Mouse (Mus musculus) NIH3T3 (cell line): ENCODE data around the gene Npff.

ENCODE experiments used
- DNase-seq: peaks from one replicate; pipeline ENCODE4 v3.0.0-alpha.2; 2012; ENCODE audit warnings: low read depth

Npff gene

DNA sequence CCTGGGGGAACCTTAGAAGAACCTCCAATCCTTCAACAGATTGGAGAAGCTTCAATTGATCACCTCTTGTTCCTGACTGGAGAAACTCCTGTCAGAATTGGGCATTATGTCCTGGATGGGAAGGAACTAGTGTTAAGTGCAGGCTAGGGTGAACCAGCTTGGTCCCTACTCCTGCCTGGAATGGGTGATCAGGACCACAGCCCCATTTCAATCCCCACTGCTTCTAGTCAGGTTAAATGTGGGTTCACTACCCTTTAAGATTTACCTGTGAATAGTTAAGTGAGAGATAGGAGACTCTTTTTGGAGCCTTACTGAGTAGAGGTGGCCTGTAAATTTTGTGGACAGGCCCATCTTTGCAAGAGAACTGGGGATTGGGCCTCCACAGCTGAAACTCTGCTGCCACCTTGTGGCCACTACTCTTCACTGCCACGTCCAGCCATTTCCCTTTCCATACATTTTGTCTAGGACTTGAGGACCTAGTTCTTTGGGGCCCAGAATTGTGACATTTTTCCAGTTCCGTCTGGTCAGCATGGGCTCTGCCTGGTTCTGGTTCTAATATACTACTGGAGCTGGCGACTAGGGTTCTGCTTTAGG lies at the start of gene Npff:
Npff (minus strand) TSS at position 51 of the 594 bp plus-strand sequence.
- peak; percentile 91 for DNase-seq

DNA sequence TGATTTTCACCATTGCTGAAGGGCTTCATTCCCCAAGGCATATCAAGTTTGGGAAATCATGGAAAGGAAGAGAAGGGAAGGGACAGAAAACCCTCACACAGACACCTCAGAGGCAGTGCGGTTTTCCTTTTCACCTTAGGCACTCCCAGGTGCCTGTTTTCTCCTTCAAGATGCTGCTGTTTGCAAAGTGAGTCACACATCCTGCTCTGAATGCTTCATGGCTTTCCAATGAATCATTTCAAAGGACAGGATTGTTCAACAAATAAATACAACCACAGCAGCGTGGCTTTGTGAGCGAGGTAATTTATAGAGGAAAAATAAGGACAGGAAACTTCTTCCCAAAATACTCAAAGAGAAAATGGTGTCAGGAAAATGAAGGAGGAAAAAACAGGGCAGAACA lies 47.3 kb upstream of the Npff start:
- DNase-seq, result peak; percentile 56

GRCm38 (mm10) chr15:102567849-102568248 lies 43.1 kb upstream of the Npff start:
- no peak for DNase-seq

- DNase-seq, result no peak
Observed at GRCm38 (mm10) chr15:102563681-102564080, 38.9 kb upstream of the Npff start.

- DNase-seq, result no peak
Observed at GRCm38 (mm10) chr15:102563061-102563460, 38.3 kb upstream of the Npff start.

GRCm38 (mm10) chr15:102562491-102562890 lies 37.7 kb upstream of the Npff start:
- no peak for DNase-seq

- DNase-seq, result peak; percentile 27
Observed at GRCm38 (mm10) chr15:102557580-102557979, 32.8 kb upstream of the Npff start.

GRCm38 (mm10) chr15:102555581-102555980 lies 30.8 kb upstream of the Npff start:
- no peak for DNase-seq

GRCm38 (mm10) chr15:102552599-102552998 lies 27.9 kb upstream of the Npff start:
- no peak for DNase-seq

DNA sequence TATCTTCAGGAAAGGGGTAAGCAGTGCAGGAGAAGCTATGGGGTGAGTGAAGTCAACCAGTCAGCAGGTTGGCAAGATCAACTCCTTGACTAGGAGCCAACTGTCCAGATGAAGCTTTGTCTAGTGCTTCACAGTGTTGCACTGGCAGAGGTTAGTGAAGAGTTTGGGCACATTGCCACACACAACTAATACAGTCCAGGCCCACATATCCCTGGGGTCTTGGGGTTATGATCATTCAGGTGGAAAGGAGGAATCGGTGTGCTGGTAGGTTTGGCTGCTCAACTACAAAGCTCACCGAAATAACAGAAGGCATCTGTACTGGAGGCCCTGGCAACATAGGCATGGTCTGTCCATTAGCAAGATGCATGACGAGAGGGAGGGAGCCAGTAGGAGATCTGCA lies 22.7 kb upstream of the Npff start:
- DNase-seq, result peak; percentile 32

DNA sequence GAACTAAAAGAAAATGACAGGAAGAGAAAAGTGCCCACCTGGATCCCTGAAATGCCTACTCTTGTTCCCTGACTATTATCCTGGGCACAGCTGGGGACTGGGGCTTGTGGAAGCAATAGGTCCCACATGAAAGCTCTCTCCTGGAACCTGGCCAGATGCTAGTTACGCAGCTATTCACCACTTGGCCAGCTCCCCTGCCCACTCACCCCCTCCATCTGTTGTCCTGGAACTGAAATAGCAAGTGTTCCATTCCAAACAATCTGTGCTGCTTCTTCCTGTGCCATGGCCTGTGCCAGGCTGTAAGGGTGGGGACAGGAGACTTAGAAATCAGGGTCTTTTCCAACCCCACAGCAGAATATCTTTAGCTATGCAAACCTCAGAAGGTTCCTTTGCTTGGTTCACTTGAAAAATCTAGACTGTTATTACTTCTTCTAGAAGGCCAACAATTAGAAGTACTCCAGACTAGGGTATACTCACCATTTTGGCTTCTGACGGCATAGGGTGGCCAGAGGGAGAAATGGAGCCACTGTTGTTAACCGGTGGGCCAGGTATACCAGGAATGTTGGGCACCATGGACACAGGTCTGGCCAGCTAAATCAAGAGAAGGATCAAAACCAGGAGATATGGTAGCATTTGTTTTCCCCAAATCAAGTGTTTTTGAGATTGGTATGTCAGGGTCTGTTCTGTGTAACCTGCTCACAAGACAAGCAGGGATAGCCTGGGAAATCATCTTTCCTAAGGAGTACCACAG lies 22.1 kb upstream of the Npff start:
- peak; percentile 65 for DNase-seq

DNA sequence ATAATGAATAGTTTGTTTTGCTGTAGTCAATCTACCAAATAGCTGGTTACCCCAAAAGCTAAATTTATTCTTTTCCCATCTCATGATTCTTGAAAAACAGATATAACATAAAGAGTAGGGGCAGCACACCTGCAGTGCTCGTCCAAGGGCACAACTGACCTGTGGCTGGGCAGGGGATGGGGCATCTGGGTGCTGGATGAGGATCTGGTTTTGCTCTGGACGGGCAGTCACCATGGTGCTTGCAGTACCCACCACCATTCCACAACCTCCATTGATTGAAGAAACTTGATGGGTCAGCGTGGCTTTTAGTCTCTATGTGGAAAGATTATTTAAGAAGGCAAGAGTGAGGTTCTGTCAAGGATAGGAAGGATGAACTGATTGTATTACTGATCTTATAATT lies 21.5 kb upstream of the Npff start:
- DNase-seq, result no peak

GRCm38 (mm10) chr15:102544801-102545200 lies 20.1 kb upstream of the Npff start:
- DNase-seq, result no peak

- no peak for DNase-seq
Observed at GRCm38 (mm10) chr15:102533926-102534325, 9.2 kb upstream of the Npff start.

DNA sequence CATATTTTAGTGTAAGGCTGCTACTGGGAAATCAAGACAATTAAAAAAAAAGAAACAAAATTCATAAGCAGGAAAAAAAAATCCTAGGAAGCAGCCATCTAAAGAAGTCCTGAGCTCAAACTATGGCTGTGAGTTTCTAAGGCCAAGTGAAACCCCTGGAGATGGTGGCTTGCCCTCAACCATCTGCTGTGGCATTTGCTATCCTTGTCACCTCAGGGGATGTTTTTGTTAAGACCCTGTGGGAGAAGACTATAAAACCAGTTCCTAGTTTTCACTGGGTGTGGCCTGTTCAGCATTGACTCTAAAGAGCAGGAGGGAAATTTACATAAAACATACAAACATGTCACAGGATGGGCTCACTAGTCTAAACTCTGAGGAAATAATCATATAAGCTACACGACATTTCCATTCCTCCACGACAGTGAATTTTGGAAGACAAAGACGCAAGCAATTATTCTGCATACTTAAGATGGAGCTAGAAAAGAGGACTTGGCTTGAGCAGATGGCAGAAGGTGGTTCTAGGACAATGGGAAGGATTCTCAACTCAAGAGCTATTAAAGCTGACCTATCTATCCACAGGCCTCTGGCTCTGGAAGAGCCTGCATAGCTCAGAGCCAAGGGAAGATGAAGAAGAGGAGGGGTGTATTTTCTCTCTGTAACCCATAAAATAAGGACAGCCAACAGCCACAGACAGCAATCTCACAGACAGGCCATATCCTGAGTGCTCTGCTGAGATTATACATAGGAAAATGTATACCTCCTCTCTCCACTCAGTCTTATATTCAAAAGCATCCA lies 7.6 kb upstream of the Npff start:
- DNase-seq, result no peak

- no peak for DNase-seq
Observed at GRCm38 (mm10) chr15:102531586-102531985, 6.8 kb upstream of the Npff start.

GRCm38 (mm10) chr15:102530566-102530965 lies 5.8 kb upstream of the Npff start:
- no peak for DNase-seq

DNA sequence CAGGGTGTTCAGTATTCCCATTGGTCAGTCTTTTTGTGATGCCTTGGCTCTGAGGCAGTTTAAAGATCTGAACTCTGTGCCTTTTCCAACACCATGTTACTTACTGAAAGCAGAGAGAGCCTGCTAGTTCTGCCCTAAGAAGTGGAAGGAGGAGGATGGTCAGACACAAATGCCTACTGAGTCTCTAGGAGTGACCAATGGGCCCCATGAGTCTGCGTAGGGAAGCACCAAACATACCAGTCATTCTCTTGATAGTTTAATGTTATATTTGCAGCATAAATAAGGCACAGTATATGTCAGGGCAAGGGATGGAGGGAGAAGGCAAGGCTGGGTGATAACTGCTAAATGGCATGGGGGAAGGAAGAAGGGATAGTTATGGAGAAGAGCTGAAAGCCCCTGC lies 3.7 kb upstream of the Npff start:
- DNase-seq, result no peak

GRCm38 (mm10) chr15:102527936-102528335 lies 3.2 kb upstream of the Npff start:
- DNase-seq, result peak; percentile 58

GRCm38 (mm10) chr15:102526111-102527002 lies 1.6 kb upstream of the Npff start:
- DNase-seq, result no peak

GRCm38 (mm10) chr15:102521480-102521879 lies 3.3 kb downstream of the Npff start:
- no peak for DNase-seq

DNA sequence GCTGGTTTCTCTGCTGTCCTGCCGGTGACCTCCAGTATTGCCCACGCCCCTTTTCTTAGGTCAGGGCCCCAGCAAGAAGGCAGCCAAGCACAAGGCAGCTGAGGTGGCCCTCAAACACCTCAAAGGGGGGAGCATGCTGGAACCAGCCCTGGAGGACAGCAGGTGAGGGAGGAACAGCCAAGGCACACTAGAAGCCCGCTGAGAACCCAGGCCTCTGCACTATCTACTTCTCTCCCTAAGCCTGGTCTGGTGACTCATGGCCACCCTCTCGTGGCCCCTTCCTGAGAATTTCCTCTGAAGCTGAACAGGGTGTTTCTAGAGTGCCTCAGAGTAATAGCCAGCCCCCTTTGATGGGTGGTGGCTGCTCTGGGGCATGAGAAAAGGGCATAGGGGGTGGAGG lies 4.3 kb downstream of the Npff start:
- peak; percentile 70 for DNase-seq
